Mouse (Mus musculus): ENCODE data around the gene Tbx2. TPM values are rescaled to one million over a fixed set of nuclear protein-coding genes. Genes with fewer than 3 reads are reported as not detected.

Tbx2 gene
- total RNA-seq, 2 experiments from 2014 or later: 17.1 to 20.8 TPM

DNA sequence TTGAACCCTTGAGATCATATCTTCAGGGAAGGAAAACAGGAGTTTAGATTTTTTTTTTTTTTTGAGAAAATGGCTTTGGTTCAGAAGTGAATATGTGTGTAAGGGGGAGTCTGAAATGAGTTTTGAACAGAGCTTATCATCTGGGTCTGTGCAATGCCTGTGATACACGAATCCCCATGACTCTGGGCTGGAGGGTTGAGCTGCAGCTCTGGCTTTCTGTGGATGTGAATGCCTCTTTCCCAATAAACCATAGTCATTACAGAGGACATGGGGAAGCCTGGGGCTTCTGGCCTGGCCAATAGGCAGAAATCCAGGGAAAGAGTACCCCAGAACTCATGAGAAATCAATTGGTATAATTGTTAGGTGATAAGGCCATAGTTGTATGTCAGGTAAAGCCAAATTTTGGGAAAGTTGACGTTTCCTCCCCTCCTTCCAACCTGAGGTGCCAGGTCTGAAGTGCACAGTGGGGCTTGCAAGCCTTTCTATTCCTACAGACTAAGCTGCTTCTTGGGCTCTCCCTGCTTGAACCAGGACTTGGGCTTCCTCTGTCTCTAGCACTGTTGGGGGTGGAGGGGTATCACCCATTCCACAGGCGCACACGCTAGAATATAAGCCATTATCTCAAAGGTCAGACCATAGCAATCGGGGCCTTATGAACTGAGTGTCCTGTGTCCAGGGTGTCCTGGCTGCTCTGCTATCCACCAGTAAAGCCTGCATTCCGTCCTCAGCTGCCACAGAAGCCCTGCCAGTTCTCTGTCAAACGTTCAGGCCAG is 7.1 kb downstream of the Tbx2 start:
- no peak for DNase-seq (ENCODE audit: low spot score in 2 of 2)

DNA sequence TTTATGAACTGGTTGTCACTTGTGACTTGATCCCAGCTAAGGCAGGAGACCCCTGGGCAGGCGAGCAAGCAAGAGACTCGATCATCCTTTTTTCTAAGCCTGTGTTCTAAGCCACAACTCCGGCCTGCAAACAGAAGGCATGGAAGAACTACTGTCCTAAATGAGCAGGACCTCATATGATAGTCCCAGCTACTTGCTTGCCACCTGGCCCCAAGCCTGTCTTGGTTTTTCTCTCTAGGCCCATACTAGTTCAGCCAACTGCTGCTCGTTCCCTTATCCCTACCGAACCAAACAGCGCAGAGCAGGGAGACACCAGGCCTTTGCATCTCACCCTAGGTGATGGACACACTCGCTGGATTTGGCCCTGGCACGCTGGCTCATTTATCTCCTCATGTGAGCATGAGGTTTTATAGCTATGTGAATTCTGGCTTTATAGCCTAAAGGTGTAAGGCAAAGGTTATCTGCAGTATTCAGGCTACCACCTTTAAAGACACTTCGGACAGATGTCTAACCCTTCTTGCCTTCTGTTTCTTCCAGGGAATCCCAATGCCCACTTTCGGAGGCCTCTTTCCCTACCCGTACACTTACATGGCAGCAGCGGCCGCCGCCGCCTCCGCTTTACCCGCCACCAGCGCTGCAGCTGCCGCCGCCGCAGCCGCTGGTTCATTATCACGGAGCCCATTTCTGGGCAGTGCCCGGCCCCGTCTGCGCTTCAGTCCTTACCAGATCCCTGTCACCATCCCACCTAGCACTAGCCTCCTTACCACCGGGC is 7.9 kb downstream of the Tbx2 start:
- no peak for DNase-seq (ENCODE audit: low spot score in 2 of 2)

GRCm38 (mm10) chr11:85840803-85841145 is 8.4 kb downstream of the Tbx2 start:
- no peak for DNase-seq (ENCODE audit: low spot score in 2 of 2)

DNA sequence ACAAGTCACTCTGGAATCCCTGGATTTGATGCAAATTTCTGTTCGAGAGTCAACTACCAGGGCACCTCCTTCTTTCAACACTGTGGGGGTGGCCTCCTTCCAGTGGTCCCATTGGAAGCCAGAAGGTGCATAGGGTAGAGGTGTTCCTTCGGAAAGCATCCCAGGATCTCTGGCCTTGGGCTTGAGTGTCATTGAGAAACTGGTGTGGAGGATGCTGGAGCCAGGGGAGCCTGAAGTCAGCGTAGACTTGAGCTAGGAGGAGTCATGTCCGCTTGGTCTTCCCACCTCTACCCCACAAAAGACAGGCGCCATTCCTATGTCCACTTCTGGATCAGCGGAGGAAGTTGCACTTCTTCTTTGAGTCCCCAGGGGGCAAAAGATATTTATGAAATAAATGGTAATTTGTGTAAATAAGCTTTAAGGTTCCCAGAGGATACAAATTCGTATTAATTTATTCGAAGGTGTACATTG is 8.9 kb downstream of the Tbx2 start:
- no peak for DNase-seq (ENCODE audit: low spot score in 2 of 2)

DNA sequence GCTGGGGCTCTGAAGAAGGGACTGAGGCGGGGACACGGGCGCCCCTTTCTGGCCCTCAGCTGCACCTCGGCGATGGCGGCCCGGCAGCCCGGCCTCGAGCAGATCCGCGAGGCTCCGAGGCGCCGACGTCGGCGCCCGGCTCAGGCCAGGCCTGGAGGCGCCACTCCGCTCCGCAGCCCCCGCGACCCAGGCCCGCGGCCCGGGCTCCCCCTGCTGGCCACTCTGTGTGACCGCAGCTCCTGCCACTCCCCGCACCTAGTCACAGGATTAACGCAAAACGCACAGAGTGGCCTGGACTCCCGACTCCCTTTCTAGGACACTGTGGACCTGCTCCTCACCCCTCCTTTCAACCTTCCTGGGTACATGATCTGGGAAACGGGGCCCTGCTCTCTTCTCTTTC is 9.6 kb downstream of the Tbx2 start:
- peak; percentile 65 to 79 for DNase-seq (ENCODE audit: low spot score in 2 of 2)

DNA sequence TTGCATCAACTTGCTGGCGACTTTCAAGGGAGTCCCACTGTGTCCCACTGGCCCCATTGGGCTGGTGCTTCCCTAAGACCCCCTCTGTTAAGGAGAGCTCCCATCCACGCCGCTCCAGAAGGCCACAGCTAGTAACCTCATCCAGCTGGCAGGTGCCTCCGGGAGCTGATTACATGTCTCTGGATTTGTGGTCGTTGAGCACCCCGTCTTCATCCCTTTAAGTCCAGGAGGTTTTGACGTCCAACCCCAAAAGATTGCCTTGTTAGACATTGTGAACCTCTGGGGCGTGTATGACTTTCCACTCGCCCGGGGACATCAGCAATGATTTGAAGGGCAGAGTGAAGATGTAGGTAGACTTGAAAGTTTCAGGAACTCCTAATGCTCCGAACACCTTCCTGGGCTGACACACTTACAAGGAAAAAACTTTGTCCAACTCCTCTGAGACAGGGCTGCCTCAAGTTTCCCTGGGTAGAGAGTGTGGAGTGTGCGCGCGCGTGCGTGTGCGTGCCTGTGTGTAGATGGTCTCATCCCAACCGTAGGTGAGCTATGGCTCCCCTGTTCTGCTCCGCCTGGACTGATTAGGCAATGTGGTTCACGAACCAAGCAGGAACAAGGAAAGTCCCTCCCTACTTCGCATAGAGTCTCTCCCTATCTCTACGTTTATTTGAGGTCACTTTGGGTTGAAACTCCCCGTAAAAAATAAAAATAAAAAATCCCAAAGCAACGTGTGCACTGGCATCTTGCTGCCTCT is 10.4 kb downstream of the Tbx2 start:
- DNase-seq (ENCODE audit: low spot score in 2 of 2): peak in 1 of 2 experiments; percentile 20

DNA sequence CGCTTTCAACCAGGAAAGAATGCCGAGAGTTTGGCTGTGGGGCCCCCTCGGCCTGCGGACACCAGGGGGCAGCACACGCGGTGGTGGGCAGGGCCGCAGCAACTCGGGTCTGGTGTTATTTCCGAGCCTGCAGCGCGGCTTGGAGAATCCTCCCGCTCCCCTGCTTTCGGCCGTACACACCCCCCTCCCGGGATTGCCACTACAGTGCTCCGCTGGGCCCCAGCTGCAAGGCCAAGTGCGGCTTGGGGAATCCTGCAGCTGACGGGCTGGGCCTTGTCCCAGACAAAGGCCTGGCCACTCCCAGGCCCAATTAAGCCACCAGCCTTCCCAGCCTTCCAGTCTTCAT is 11.0 kb downstream of the Tbx2 start:
- DNase-seq (ENCODE audit: low spot score in 2 of 2): peak; percentile 76 to 85

DNA sequence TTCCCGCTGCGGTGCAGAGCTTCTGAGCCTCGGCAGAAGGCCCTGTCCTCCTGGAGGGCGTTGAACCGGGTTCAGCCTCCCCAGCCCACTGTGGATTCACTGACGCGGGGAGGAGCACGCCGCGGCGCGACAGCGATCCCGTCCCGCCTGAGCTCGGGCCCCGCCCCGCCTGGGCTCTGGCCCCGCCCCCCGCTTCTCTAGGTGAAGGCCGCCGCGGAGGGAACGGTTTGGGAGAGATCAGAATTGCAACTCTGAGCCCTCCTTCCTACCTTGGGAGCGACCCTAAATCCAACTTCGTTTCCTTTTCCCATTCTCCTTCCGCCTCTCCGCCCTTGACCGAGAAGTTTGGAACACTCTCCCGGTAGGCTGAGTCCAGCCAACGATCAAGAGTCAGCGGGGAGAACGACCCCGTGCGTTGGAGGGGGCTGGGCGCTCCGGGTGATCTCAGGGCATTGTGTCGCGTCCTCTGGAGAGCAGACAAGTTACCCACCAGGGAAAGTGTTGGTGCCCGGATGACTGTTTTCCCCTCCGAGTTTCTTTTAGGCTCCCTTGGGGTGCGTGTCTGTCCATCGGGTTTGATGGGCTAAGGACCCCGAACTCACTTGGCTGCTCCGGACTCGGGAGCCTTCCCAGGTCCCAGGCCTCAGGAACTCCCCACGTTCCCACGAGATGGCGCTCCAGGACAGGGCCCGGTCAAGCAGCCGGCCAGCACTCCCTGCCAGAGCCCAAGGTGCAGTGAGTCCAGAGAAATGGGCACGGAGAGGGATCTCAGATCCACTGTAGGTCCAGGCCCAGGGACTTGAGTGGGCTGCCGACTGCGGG is 12.0 kb downstream of the Tbx2 start:
- DNase-seq (ENCODE audit: low spot score in 2 of 2): peak; percentile 82 to 92

DNA sequence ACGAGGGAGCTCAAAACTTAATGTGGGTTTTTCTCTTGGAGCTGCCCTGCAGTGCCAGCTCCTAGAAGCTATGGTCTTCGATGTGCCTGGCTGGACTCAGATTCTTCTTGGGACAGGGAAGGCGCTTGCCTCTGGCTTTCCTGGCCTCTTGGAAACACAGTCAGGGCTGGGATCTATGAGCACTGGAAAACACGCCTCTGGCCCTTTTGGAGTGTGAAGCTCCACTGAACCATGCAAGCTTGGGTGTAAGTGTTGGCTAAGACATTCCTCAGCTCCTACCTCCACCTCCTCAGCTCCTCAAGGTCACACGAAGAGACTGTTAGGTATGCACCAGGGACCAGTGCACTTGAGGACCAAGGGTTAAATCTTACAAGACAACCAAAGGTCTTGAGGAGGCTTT is 12.6 kb downstream of the Tbx2 start:
- DNase-seq (ENCODE audit: low spot score in 2 of 2): no peak

DNA sequence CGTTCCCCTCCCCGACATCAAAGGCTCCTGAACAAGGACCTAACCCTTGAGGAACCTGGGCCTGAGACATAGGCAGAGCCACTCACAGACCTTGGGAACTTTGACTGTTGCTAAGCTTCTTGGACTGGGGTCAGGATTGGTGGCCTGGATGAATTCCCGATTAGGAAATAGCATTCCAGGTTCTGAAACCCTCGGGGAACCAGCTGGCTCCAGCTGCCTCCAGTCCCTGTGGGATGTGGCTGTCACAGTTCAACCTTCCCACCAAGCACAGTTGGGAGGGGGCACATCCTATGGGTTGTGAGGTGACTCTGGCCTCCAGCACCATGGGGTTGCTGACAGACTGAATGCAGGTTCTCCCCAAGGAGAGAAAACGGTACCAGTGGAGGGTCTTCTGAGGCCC is 13.6 kb downstream of the Tbx2 start:
- DNase-seq (ENCODE audit: low spot score in 2 of 2): no peak

DNA sequence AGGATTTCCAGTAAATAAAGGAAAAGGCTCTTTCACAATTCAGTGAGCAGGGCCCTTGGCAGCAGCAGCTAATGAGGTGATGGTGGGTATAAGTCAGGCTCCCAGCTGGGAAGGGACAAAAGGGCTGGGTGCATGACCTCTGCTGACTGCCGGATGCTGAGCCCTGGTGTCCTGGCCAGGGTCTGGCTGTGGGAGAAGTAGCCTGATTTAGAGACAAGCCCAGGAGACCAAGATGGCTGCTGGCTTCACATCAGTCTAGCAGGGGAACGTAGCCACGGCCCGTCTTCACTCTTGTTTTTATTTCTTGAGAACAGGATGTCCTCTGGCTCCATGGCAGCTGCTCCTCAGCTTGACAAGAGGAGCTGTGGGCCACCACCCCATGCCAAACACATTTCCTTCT is 14.2 kb downstream of the Tbx2 start:
- no peak for DNase-seq (ENCODE audit: low spot score in 2 of 2)

- peak; percentile 21 to 71 for DNase-seq (ENCODE audit: low spot score in 2 of 2)
Measured at GRCm38 (mm10) chr11:85849037-85849436, 16.7 kb downstream of the Tbx2 start.

DNA sequence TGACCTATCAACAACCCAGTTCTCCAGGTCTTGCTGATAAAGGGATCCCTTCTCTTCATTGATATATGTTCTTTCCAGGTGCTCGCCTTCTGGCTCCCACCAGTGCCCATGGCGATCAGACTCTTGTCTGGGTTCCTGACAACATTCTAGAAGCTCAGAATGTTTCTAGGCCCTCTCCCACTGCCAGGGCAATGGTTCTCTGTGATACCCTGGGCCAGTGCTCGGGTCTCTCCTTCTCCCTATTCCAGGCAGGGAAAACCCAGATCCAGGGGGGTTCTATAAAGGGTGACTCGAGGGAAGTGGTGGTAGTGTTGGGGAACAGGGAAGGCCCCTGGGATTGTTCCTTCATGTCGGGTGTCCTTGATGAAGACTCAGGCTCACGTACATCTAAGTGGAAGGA is 17.9 kb downstream of the Tbx2 start, which contains the start of gene Gm11444:
Gene Gm11444, minus strand, starts transcription at position 101 of the 400 bp plus-strand sequence.
- DNase-seq (ENCODE audit: low spot score in 2 of 2): no peak

- DNase-seq (ENCODE audit: low spot score in 2 of 2): peak in 1 of 2 experiments; percentile 18
Measured at GRCm38 (mm10) chr11:85850758-85851157, 18.4 kb downstream of the Tbx2 start.

- no peak for DNase-seq (ENCODE audit: low spot score in 2 of 2)
Measured at GRCm38 (mm10) chr11:85857997-85858698, 25.8 kb downstream of the Tbx2 start.

GRCm38 (mm10) chr11:85864363-85864762 is 32.0 kb downstream of the Tbx2 start:
- DNase-seq (ENCODE audit: low spot score in 2 of 2): no peak

DNA sequence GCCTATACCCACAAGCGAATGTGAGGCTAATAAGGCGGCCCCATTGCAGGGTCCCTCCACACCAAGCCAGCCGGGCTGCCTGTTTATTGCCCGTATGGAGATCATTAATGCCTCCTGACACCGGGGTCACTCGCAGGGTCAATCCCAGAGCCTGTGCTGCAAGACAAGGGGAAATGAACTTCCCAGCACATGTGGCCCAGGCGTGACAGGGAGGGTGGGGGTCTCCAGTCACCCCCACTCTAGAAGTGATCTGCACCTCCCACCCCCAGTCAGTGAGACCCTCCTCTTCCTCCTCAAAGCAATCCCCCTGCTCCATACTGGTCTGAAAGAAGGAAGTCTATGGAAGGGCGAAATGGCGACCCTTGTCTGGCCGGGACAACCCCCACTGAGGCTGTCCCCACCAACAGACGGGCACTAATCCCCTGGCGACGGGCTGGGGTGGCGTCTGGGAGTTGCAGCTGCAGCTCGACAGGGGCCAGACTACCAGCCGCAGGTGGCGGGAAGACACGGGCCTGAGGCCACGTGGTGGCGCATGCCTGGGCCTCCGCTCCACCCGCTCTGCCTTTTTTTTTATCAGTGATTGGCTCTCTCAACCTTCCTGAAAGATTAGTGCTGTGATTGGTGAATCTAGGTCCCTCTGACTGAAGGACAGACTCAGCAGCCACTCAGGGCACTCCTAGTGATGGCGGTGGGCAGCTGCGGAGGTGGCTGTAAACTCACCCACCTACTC is 43.9 kb downstream of the Tbx2 start:
- DNase-seq (ENCODE audit: low spot score in 2 of 2): peak in 1 of 2 experiments; percentile 21

DNA sequence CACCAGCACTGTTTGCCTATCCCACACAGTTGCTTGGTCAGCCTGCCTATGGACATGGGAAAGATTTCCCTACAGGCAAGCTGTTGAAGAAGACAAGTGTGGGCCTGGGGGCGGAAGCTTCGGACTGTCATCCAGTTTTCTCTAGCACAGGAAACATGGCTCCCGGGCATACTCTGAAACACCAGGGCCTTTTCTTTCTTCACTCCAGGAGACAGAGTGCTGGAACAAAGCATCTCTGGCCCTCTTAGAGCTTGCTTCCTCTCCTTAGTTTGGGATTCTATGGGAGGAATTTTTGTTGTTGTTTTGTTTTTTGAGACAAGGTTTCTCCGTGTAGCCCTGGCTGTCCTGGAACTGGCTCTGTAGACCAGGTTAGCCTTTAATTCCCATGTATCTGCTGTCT is 52.1 kb downstream of the Tbx2 start:
- DNase-seq (ENCODE audit: low spot score in 2 of 2): no peak

GRCm38 (mm10) chr11:85885665-85886428 is 53.5 kb downstream of the Tbx2 start, which contains the start of gene Tbx4:
Tbx4 (plus strand) TSS chr11:85886422.
- peak; percentile 46 to 55 for DNase-seq (ENCODE audit: low spot score in 2 of 2)

All from gastrocnemius, postnatal 4 days (tissue).